Mouse (Mus musculus) heart, adult 8-10 months (tissue): ENCODE data around the gene B230118H07Rik. TPM values are rescaled to one million over a fixed set of nuclear protein-coding genes. Genes with fewer than 3 reads are reported as not detected.

ENCODE experiments used
- DNase-seq: peaks from one replicate; pipeline ENCODE4 v3.0.0; 2022; ENCODE audit warnings: low spot score
- total RNA-seq, 4 experiments: library from RNA; stranded (reverse); gene quantifications; 2 replicates each; pipeline ENCODE4 v1.2.4; 2022

B230118H07Rik gene
- total RNA-seq, 4 experiments from 2014 or later = 87.7 to 103 (median 92.8) TPM

DNA sequence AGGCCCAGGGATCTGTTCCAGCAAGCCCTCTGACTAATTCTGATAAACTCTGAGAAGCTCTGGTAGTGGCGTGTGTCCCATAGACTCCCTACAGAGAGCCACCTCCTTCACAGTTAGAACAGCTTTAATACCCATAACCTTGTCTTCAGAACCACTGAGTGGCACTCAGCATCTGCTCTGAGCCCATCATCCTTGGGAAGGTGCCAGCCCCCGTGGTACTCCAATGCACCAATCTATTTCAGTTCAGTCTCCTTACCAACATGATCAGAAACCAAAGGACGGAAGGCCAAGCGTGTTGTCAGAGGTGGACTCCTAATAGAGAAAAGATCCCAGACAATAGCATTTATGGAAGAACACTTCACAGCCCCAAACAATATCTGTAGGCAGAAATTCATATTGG, 124.2 kb downstream of the B230118H07Rik start:
- no peak for DNase-seq

DNA sequence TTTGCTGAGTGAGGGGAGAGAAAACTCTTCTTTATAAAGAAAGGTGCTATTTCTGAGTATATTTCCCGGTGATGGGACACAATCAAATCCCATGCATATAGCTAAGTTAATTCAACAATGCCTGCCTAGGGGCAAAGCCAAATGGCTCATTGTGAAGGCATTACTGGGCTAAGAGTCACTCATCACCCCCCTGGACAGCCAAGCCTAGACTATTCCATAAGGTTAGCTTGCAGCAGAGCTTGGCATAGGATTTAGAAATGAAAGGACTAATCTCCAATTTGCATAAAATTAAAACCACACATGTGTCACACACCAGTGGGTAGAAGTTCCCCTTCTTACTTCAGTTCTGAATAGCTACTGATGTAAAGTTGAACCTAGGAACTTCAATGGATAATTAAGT, 128.8 kb downstream of the B230118H07Rik start:
- DNase-seq = no peak

DNA sequence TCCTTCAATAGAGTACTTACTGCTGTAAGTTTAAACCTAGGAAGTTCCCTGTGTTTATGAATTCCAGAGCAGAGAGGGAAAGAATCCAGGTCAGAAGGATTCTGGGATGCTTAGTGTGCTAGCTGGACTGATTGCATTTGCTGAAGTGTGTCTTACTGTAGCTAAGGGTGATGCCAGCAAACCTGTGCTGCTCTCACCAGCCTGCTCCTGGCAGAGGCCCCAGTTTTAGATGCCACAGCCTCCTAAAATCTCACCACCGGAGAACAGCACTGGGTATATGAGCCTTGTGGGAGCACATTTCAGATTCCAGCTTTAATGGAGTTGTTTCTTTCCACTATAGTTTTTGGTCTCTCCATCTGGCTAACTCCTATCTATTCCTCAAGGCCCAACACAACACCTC, 129.4 kb downstream of the B230118H07Rik start:
- no peak for DNase-seq

Other genes with a start within 250 kb of the B230118H07Rik start
- gene Rag2, start 24.8 kb downstream of the B230118H07Rik start, total RNA-seq = not detected
- under 1 TPM in 2 of 4 experiments, not detected in 2; 0.03 to 0.06 TPM for gene Rag1, start within 50 bp of the B230118H07Rik start, total RNA-seq
- 10 to 100 TPM in 1 of 4 experiments, 1 to 10 TPM in 3; 8.7 to 10.3 (median 9.0) TPM for gene Traf6, start 28.9 kb upstream of the B230118H07Rik start, total RNA-seq
- 1 to 10 TPM; 1.0 to 2.7 (median 2.2) TPM for gene Prr5l, start 233.5 kb upstream of the B230118H07Rik start, total RNA-seq
- 10 to 100 TPM; 27.7 to 32.8 (median 30.0) TPM for gene Commd9, start 236.7 kb upstream of the B230118H07Rik start, total RNA-seq